Mouse (Mus musculus) c-Kit-positive CD71-positive TER-119-negative erythroid progenitor cells, embryonic 14.5 days (primary cell): ENCODE measurements around the gene Ccr10.

Experiments used
- DNase-seq: peaks from one replicate; pipeline ENCODE4 v3.0.0-alpha.2; 2013; ENCODE audit warnings: low read depth

The Ccr10 gene

GRCm38 (mm10) chr11:101188166-101188805 lies 13.0 kb upstream of the Ccr10 start:
- no peak for DNase-seq

- DNase-seq, result no peak
These were observed 12.3 kb upstream of the Ccr10 start for GRCm38 (mm10) chr11:101187541-101187940.

GRCm38 (mm10) chr11:101186526-101187247 lies 11.4 kb upstream of the Ccr10 start:
- no peak for DNase-seq

- no peak for DNase-seq
These were observed 10.2 kb upstream of the Ccr10 start for GRCm38 (mm10) chr11:101185441-101185840.

GRCm38 (mm10) chr11:101184984-101185383 lies 9.7 kb upstream of the Ccr10 start:
- no peak for DNase-seq

GRCm38 (mm10) chr11:101182771-101183517 lies 7.7 kb upstream of the Ccr10 start:
- no peak for DNase-seq

- DNase-seq, result no peak
These were observed 6.7 kb upstream of the Ccr10 start for GRCm38 (mm10) chr11:101181961-101182360.

- DNase-seq, result no peak
These were observed 5.8 kb upstream of the Ccr10 start for GRCm38 (mm10) chr11:101180846-101181740.

- no peak for DNase-seq
These were observed 5.0 kb upstream of the Ccr10 start for GRCm38 (mm10) chr11:101180261-101180660.

GRCm38 (mm10) chr11:101179306-101179705 lies 4.1 kb upstream of the Ccr10 start:
- DNase-seq, result no peak

GRCm38 (mm10) chr11:101178061-101179058 lies 3.1 kb upstream of the Ccr10 start:
- no peak for DNase-seq

- DNase-seq, result no peak
These were observed 1.9 kb upstream of the Ccr10 start for GRCm38 (mm10) chr11:101176933-101177773.

GRCm38 (mm10) chr11:101176117-101176691 lies 961 bp upstream of the Ccr10 start:
- DNase-seq, result no peak

- DNase-seq, result no peak
These were observed 433 bp upstream of the Ccr10 start for GRCm38 (mm10) chr11:101175636-101176116.

- DNase-seq, result no peak
These were observed 876 bp downstream of the Ccr10 start for GRCm38 (mm10) chr11:101174389-101174745.

- no peak for DNase-seq
These were observed 1.4 kb downstream of the Ccr10 start for GRCm38 (mm10) chr11:101173631-101174388.

GRCm38 (mm10) chr11:101173112-101173511 lies 2.1 kb downstream of the Ccr10 start:
- DNase-seq, result no peak

GRCm38 (mm10) chr11:101172434-101172815 lies 2.8 kb downstream of the Ccr10 start:
- DNase-seq, result no peak
